Mouse (Mus musculus) heart, adult 18-20 months (tissue): Measurements from ENCODE around the gene Fn1. TPM values are rescaled to one million over a fixed set of nuclear protein-coding genes. Genes with fewer than 3 reads are reported as not detected.

Experiments
- DNase-seq, 2 experiments: peaks; one replicate each; pipeline ENCODE4 v3.0.0; 2021 to 2022; ENCODE audit warnings: mixed read lengths in 1 of 2
- total RNA-seq, 2 experiments: library from RNA; stranded (reverse); gene quantifications; 2 replicates each; pipeline ENCODE4 v1.2.3; 2021

Gene Fn1
- total RNA-seq, 2 experiments from 2014 or later: 48.4 to 59.7 TPM

DNA sequence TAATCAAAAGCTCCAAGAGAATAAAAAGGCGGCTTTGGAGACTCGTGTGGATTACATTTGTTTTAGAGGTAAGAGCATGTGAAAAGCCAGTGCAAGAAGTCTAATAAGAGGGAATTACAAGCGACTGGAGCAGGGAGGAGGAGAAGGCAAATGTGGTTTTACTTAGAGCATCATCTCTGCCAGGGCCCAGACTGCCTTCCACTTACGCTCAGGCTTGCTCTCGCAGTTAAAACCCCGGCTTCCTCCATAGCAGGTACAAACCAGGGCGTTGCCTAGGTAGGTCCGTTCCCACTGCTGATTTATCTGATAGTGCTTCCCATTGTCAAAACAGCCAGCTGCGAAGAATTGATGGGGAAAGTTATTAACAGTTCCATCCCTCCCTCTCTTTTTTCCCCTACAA, 1.7 kb downstream of the Fn1 start:
- no peak for DNase-seq

DNA sequence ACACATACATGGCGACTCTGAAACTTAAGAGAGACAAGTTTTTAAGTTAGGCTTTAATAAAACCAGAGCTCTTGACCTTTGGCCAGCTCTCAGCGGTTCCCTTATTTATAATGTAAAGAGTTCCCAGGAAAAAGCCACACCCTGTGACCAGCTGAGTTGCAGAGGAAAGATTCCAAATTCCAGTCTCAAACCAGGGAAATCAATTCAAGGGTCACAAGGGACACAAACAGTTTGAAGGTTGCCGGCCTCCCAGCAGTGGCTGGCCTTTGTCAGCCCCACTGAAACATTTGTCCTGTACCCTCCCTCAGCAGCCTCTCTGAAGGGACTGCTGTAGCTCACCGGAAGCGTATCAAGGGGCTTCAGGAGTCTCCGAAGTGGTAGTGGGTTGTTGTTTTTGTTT, 2.3 kb downstream of the Fn1 start:
- DNase-seq: no peak

DNA sequence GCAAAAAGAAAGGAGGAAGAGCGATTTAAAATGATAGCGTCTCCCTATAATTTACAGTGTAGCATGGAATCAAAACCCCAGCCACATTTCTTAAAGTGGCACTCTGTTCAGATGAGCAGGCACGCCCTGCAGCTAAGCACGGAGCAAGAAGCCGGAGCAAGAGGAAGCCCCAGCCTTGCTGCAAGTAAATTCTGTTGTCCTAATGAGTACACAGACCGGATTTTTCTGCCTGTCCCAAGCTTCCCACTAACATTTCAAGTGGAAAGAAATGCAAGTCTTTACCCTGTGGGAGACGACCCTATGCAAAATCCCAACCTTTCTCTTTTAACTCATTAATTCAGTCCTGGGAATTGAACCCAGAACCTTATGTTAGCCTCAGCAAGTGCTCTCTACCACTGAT, 4.8 kb downstream of the Fn1 start:
- no peak for DNase-seq

DNA sequence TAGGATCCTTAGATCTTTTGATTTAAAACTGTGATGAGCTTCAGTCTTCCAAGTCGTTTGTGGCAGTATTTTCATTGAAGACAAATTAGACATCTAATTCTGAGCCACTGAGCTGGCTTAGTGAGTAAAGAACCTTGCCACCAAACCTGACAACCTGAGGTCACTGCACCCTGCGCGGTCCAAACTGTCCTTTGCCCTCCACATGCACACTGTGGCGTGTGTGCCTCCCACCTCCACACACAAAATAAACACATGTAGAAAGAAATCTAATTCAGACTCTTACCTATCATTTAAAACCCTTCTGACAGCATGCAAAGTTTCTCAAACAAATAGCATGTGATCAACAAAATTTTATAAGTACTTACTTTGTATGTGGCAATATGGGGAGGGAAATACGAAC, 6.2 kb downstream of the Fn1 start:
- DNase-seq: no peak

DNA sequence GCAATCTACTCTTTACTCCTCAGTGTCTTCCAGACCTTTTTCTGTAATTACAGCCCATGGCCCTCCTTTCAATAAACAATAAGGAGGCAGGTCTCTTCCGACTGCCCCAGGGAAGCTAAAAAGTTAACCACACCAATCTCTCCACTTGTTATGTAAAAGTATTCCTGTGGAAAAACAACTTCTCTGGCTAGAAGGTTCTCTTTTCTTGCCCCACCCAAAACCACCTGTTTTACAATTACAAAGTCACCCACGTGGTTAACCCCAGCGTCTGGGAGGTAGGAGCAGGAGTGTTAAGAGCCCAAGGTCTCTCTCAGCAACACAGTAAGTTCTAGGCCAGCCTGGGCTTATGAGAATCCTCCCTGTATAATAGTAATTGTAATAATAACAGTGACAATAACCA, 7.0 kb downstream of the Fn1 start:
- DNase-seq: no peak

DNA sequence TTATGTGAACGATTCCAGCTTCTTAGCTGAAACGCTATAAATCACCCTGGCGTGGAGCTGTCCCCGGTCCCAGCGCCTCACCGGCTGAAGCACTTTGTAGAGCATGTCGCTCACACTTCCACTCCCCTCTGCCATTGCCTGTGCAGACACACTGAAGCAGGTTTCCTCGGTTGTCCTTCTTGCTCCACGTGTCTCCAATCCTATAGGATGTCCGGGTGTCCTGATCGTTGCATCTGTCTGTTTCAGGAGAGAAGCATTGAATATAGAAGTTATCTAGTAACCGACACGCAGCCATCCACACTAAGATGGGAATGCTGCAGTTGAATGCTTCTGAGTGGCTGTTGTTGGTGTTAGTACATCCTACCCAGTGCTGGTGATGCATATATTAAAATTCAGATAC, 7.5 kb downstream of the Fn1 start:
- no peak for DNase-seq

DNA sequence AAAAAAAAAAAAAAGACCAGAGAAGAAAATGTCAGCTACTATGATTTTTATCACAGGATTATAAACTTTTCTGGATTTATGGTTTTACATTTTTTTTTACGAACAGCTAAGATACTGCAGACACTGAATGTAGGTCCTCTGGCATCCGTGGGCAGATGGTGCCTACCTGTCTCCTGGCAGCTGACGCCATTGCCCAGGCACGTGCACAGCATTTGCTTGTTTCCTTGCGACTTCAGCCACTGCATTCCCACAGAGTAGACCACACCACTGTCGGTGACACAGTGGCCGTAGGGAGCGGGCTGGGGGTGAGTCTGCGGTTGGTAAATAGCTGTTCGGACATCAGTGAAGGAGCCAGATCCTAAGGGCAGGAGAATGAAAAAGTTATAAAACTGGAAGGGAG, 10.2 kb downstream of the Fn1 start:
- DNase-seq: no peak

DNA sequence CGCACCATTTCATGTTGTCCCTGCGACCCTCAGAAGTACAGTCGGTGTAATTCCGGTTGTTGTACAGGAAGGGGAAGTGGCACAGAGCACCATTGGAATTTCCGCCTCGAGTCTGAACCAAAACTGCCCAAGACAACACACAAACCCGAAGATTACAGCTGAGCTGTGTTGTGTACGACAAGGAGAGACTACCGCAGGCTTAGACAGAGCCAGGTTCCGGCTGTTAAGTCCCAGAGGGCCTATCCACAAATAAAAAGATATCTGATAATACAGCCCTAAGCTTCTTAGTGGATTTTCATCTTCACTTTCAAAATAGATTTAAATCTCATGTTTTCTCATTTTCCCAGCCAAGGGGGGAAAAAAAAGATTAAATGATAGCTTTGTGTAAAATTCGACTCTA, 11.8 kb downstream of the Fn1 start:
- DNase-seq: no peak

DNA sequence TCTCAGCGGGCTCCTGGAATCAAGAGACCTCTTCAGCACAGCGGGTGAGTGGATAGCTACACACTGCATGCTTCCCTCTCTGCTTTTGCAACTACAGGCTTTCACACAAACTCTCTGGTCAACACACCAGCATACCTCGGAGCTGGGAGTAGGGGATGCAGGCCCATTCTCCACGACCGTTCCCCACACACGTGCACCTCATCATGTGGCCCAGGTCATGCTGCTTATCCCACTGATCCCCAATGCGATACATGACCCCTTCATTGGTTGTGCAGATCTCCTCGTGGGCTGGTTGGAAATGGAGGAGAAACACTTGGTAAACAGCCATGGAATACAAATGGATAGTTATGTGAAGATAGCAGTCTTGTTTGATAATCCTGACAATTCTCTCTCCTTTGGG, 12.8 kb downstream of the Fn1 start:
- no peak for DNase-seq

DNA sequence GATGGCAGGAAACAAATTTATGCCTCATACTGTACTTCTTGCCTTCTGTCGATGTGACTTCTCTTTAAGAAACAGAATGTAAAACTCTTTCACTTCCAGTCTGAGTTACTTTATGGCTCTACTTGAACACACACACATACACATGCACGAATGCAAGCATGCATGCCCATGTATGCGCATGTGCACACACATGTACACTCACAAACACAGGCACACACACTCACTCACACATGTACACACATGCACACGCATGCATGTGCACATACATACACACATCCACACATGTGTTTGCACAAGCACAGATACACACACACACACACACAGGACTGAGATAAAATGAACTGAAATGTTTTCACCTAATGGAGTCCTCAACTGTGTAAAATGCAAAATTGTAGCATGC, 16.3 kb downstream of the Fn1 start:
- DNase-seq: no peak

DNA sequence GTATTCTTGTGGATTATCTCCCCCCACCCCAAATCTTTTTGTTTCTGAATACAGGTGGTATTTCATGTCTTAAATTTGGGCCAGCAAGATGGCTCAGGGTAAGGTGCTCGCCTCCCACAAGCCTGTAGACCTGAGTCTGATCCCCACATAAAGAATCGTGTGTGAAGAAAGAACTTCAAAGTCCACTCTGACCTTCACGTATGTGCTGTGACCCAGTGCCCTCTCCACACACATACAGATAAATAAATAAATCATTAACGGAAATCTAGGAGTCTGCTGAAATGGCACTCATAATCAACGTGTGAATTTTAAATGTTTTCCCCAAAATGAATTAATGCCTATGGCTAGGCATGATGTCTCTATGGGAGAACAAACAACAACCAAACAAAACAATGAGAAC, 16.9 kb downstream of the Fn1 start:
- no peak for DNase-seq

DNA sequence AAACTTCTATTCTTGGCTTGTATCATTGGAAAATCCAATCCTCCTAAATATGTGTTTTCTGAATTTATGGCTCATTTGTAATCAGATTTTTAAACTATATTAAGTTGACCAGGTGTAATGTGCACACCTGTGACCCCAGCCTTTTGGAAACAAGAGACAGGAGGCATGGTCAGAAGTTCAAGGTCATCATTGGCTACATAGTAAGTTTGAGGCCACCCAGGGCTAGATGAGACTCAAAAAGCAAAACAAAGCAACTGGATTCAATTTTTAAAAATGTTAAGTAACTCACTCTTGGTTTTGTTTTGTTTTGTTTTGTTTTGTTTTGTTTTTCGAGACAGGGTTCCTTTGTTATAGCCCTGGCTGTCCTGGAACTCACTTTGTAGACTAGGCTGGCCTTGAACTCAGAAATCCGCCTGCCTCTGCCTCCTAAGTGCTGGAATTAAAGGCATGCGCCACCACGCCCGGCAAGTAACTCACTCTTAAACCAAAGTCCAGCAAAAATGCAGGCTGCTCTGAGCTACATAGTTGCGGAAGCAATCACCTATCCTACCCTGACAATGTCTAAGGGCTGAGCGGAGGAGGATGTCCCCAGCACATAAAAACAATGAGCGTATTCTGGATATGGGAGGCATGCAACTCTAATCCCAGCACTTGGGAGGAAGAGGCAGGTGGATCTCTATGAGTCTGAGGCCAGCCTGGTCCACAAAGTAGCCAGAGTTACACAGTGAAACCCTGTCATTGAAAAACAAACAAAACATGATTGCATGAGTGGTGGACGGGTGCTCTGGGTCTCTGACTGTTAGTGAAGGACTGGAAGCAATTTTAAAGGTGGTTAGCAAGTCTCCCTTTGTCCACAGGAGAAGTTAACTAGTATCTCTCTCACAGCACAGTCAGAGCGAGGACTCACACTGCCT, 17.6 kb downstream of the Fn1 start:
- DNase-seq: no peak

DNA sequence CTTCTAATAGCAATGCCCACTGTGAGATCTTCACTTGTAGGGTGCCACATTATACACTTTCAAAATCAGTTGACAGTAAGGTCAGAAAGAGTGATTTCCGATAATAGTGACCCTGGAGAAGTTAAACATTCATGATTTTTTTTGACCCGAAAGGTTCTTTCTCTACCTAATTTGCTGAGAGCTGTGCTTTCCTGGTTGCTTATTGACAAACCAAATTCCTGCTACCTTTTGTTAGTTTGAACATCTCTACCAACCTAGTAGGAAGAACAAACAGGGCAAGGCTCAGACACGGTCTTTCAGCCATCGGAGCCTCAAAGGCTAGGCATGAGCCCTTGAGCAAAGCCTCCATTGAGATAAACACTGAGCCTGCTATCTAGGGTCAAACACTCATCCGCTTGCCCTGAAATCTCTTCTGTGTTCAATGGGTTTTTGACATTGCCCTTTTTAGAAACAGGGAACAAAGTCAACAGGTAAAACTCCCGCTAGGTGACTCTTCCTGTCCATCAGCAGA, 18.5 kb downstream of the Fn1 start:
- no peak for DNase-seq

DNA sequence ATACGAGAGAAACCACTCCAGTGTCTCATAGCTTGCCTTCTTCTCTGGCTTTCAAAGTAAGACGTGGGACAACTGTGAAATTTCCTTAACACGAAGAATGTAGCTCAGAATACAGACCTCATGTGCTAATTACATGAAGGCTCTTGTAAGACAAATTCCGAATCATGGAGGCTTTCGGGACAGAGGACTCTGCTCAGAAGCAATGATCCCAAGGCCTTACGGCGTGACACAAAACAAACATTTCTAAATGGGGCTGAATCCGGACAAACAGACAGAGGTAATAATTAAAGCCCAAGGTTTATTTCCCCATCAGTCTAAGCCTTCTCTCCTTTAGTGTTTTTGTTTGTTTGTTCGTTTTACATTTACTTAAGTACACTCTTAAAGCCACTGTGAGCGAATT, 20.6 kb downstream of the Fn1 start:
- no peak for DNase-seq

DNA sequence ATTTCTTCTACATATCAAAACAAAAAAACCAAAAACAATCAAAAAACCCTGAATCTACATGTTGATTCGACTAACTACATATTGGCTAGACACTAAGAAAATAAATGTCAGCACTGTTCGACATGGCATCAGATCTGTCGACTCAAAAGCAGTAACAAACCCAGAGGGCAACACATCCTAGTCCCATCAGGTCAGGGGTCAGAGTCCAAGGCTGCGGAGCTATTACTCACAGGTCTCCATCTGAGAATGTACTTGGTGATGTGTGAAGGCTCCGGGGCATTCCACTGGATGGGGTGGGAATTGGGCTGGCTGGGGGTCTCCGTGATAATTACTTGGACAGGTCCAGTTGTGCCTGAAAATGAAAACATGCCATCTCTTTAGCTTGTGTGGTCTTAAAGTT, 21.2 kb downstream of the Fn1 start:
- DNase-seq: no peak

DNA sequence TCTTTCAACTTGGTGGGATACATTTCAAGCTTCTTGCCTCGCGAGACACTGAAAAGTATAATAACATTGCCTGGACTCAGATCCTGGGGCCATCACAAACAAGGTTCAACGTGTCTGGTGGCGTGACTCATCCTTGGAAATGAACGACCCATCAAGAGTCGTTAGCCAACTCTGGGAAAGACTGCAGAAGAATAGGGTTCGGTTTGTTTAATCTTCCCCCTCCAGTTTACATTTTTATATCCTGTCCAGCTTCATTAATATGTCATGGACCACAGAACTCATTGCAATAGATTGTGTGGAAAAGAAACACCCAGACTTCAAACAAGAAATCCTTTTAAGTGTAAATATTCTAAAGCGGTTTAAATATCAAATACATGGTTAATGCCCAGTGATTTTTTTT, 22.8 kb downstream of the Fn1 start:
- DNase-seq: no peak

DNA sequence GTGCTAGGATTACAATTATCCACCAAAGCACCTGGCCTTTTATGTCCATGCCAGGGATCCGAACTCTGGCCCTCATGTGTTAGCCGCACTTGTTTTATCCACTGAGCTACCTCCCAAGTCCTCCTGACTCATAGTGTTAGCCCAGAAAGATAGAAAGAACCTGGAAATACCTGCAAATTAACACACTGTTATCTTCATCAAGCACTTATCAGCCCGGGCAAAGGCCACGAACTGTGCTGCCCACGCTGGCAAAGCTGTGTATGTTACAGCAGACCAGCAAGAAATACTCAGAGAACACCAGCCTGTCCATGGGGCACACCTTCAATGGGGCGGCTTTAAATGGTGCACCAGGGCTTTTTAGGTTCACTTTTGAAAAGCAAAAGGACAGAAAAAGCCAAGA, 29.4 kb downstream of the Fn1 start:
- DNase-seq: no peak

DNA sequence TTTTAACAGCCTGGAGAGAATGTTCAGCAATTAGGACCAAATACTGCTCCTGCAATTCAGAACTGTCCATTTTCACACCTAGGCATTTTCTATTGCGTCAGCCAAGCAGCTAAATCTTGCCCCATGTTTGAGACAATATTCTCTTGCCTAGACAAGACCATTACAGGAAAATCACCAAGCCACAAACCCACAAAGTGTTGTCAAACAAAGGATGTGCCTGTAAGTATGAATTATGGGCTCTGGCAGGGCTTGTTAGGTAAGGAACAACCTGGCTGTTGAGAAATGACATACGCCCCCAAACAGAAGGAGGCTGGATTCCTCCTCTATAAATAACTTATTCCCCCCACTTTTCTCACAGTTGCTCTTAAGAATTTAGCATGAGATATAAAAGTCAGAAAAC, 31.5 kb downstream of the Fn1 start:
- DNase-seq: no peak

DNA sequence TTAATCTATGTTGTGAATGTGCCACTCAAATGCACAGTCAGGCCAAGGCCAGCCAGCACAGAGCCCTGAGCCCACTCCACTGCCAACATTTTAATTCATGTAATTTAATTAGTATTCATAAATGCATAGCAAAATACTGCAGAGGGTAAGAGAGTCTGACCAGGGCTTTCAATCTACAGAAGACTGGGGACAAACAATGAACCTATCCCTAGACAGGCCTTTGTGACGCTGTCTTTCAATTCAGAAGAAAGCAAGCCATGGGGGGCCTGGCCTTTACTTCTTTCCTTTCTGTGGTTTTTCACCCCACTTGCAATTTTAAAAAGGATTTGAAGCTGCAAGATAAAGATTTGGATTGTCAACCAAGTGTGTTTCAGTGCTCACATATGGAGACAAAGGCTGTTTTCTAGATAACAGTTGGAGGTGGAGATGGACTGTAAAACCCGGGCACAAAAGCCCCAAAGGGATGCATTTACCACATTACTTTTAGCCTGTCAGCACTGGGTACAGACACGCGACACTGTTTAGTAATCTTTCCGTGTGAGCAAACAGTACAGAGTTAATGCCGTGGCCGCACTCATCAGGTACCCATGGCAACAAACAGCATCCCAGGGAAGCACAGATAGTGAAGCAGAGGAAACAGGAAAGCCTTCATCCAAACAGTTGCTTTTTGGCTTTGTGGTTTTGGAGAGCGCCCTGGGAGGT, 38.3 kb downstream of the Fn1 start:
- DNase-seq: no peak

DNA sequence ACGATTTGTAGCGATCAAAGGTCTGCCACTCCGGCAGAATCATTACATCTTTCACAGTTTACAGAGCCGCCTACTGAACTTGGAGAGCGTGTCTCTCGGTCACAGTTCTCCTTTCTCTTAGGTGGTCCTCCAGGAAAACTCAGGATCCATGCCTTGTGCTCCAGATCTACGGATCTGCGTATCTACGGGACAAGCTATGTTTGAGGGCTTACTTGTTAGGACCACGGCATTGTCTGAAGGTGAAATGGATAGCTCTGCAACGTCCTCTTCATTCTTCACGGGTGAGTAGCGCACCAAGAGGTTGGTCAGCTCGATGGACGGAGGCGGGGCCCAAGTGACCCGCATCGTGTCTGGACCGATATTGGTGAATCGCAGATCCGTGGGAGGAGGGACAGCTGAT, 40.7 kb downstream of the Fn1 start:
- no peak for DNase-seq

DNA sequence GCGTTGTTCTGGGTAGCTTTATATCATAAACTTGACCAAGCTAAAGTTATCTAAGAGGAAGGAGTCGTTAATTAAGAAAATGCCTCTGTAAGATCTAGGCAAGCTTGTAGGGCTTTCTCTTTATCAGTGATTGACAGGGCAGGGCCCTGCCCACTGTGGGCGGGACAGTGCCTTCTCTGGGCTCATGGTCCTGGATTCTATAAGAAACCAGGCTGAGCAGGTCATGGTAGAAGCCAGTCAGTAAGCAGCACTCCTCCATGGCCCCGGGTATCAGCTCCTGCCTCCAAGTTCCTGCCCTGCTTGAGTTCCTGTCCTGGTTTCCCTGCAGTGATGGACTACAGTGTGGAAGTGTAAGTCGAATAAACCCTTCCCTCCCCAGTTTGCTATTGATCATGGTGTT, 43.1 kb downstream of the Fn1 start:
- no peak for DNase-seq

DNA sequence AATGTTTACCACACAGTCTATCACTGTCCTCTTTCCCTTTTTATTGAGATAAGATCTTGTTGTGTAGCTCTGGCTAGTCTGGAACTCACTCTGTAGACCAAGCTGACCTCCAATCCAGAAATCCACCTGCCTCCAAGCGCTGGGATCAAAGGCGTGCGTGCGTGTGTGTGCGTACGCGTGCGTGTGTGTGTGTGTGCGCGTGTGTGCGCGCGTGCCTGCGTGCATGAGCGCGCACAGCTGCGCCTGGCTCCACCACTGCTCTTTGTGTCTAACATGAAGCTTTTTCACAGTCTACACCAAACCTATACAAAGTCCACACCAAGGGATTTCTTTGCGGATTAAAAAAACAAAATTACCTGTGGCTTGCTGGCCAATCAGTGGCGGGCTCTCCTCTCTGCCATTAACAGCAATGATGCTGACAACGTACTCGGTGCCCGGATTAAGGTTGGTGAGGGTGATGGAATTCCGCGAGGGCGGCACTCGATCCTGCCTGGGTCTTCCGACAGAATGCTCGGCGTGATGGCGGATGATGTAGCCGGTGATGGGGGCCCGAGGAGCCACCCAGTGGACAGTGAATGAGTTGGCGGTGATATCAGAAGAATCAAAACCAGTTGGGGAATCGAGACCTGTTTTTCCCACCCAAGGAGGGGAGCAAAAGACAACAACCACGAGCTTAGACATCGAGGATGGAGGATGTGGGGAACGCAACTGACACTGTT, 43.8 kb downstream of the Fn1 start:
- DNase-seq: no peak
